Mouse (Mus musculus): Measurements from ENCODE around the gene Prkg2.

- TF ChIP-seq POLR2A (IDR thresholded peaks at IDR 0.05; ENCODE audit: borderline replicate concordance, low read depth, low read length): no peak
- TF ChIP-seq CTCF (IDR thresholded peaks at IDR 0.05; ENCODE audit: low read depth, low read length): no peak
Measured at GRCm38 (mm10) chr5:98894281-98894680, 142.9 kb downstream of the Prkg2 start.

Data from bone marrow macrophage, adult 2 months (primary cell).